Mouse (Mus musculus): ENCODE measurements at regions not wholly inside any gene's neighbourhood (a gene's known extent, or its start where the extent isn't known, plus 50 kb on each side); places are given as distances from the start of the nearest gene placed in this dataset.
"Not testable (repeated sequence)": the region's sequence is repeated elsewhere in the genome, so short reads cannot be mapped to it uniquely, and the experiment has no call there.

GRCm38 (mm10) chr14:120805137-120805536, 105.9 kb upstream of the Ipo5 start:
- TF ChIP-seq CTCF (IDR thresholded peaks at IDR 0.05; ENCODE audit: borderline replicate concordance, extremely low read depth, insufficient read depth, insufficient read length) (no peak), POLR2A (IDR thresholded peaks at IDR 0.05; ENCODE audit: borderline replicate concordance, extremely low read depth, insufficient read depth, insufficient read length, poor library complexity, severe bottlenecking) (no peak)
- DNase-seq (ENCODE audit: low read depth), result no peak

GRCm38 (mm10) chr14:120805816-120806552, 105.0 kb upstream of the Ipo5 start:
- DNase-seq (ENCODE audit: low read depth), result not testable (repeated sequence)

- TF ChIP-seq POLR2A (IDR thresholded peaks at IDR 0.05; ENCODE audit: borderline replicate concordance, extremely low read depth, insufficient read depth, insufficient read length, poor library complexity, severe bottlenecking) (no peak), CTCF (IDR thresholded peaks at IDR 0.05; ENCODE audit: borderline replicate concordance, extremely low read depth, insufficient read depth, insufficient read length) (no peak)
- DNase-seq (ENCODE audit: low read depth), result peak; percentile 35
Observed at GRCm38 (mm10) chr14:120806553-120806893, 104.5 kb upstream of the Ipo5 start.

- no peak for TF ChIP-seq POLR2A (IDR thresholded peaks at IDR 0.05; ENCODE audit: borderline replicate concordance, extremely low read depth, insufficient read depth, insufficient read length, poor library complexity, severe bottlenecking)
- TF ChIP-seq CTCF (IDR thresholded peaks at IDR 0.05; ENCODE audit: borderline replicate concordance, extremely low read depth, insufficient read depth, insufficient read length), result no peak
- no peak for DNase-seq (ENCODE audit: low read depth)
Observed at GRCm38 (mm10) chr14:120809321-120809720, 101.7 kb upstream of the Ipo5 start.

GRCm38 (mm10) chr14:120813938-120814337, 97.1 kb upstream of the Ipo5 start:
- no peak for DNase-seq (ENCODE audit: low read depth)
- TF ChIP-seq CTCF (IDR thresholded peaks at IDR 0.05; ENCODE audit: borderline replicate concordance, extremely low read depth, insufficient read depth, insufficient read length), result no peak

- DNase-seq (ENCODE audit: low read depth), result not testable (repeated sequence)
Observed at GRCm38 (mm10) chr14:120815126-120815525, 95.9 kb upstream of the Ipo5 start.

GRCm38 (mm10) chr14:120816529-120816928, 94.5 kb upstream of the Ipo5 start:
- TF ChIP-seq POLR2A (IDR thresholded peaks at IDR 0.05; ENCODE audit: borderline replicate concordance, extremely low read depth, insufficient read depth, insufficient read length, poor library complexity, severe bottlenecking) (no peak), CTCF (IDR thresholded peaks at IDR 0.05; ENCODE audit: borderline replicate concordance, extremely low read depth, insufficient read depth, insufficient read length) (no peak)
- no peak for DNase-seq (ENCODE audit: low read depth)

- TF ChIP-seq CTCF (IDR thresholded peaks at IDR 0.05; ENCODE audit: borderline replicate concordance, extremely low read depth, insufficient read depth, insufficient read length) (no peak), POLR2A (IDR thresholded peaks at IDR 0.05; ENCODE audit: borderline replicate concordance, extremely low read depth, insufficient read depth, insufficient read length, poor library complexity, severe bottlenecking) (no peak)
- no peak for DNase-seq (ENCODE audit: low read depth)
Observed at GRCm38 (mm10) chr14:120826187-120826586, 84.8 kb upstream of the Ipo5 start.

GRCm38 (mm10) chr14:120830389-120830835, 80.6 kb upstream of the Ipo5 start:
- peak; percentile 73 for DNase-seq (ENCODE audit: low read depth)

- TF ChIP-seq CTCF (IDR thresholded peaks at IDR 0.05; ENCODE audit: borderline replicate concordance, extremely low read depth, insufficient read depth, insufficient read length) (no peak), POLR2A (IDR thresholded peaks at IDR 0.05; ENCODE audit: borderline replicate concordance, extremely low read depth, insufficient read depth, insufficient read length, poor library complexity, severe bottlenecking) (no peak)
- DNase-seq (ENCODE audit: low read depth), result no peak
Observed at GRCm38 (mm10) chr14:120831397-120831796, 79.6 kb upstream of the Ipo5 start.

- no peak for TF ChIP-seq POLR2A (IDR thresholded peaks at IDR 0.05; ENCODE audit: borderline replicate concordance, extremely low read depth, insufficient read depth, insufficient read length, poor library complexity, severe bottlenecking)
- peak; percentile 94 for TF ChIP-seq CTCF (IDR thresholded peaks at IDR 0.05; ENCODE audit: borderline replicate concordance, extremely low read depth, insufficient read depth, insufficient read length)
- peak; percentile 96 for DNase-seq (ENCODE audit: low read depth)
Observed at GRCm38 (mm10) chr14:120831847-120832613, 79.0 kb upstream of the Ipo5 start.

GRCm38 (mm10) chr14:120834821-120835220, 76.2 kb upstream of the Ipo5 start:
- DNase-seq (ENCODE audit: low read depth), result no peak
- TF ChIP-seq CTCF (IDR thresholded peaks at IDR 0.05; ENCODE audit: borderline replicate concordance, extremely low read depth, insufficient read depth, insufficient read length) (no peak), POLR2A (IDR thresholded peaks at IDR 0.05; ENCODE audit: borderline replicate concordance, extremely low read depth, insufficient read depth, insufficient read length, poor library complexity, severe bottlenecking) (no peak)

GRCm38 (mm10) chr14:120835758-120836157, 75.3 kb upstream of the Ipo5 start:
- TF ChIP-seq CTCF (IDR thresholded peaks at IDR 0.05; ENCODE audit: borderline replicate concordance, extremely low read depth, insufficient read depth, insufficient read length) (peak; percentile 41; the same call in 1 of the 2 replicates), POLR2A (IDR thresholded peaks at IDR 0.05; ENCODE audit: borderline replicate concordance, extremely low read depth, insufficient read depth, insufficient read length, poor library complexity, severe bottlenecking) (no peak)
- peak; percentile 77 for DNase-seq (ENCODE audit: low read depth)

Measured in brain, embryonic 14.5 days (tissue).